Mouse (Mus musculus): ENCODE measurements at regions not wholly inside any gene's neighbourhood (a gene's known extent, or its start where the extent isn't known, plus 50 kb on each side); places are given as distances from the start of the nearest gene placed in this dataset.

GRCm38 (mm10) chr15:71358189-71358790 lies 2476.1 kb upstream of the Gm6569 start:
- no peak for DNase-seq (ENCODE audit: low spot score)

GRCm38 (mm10) chr15:71375775-71376174 lies 2458.6 kb upstream of the Gm6569 start:
- peak; percentile 44 for DNase-seq (ENCODE audit: low spot score)
